Comparison of ENCODE assay signal across 11 mouse cellular contexts in genomic region chr2:102552095-102552537, GRCm38 (mm10). TPM values are rescaled to one million over a fixed set of nuclear protein-coding genes. Genes with fewer than 3 reads are reported as not detected.
DNase-seq lines count a peak whose midpoint lies in the region; ATAC-seq and TF ChIP-seq lines count a peak whose summit lies in the region.
"Had no signal": no experiment of that assay in that cellular context is flagged by ENCODE, and none has a peak within 500 bp of the region (broad histone marks: within the 10 kb centered on the region; RNA-seq: fewer than 3 reads in every experiment).

No protein-coding gene starts in this region.

- ATAC-seq in forebrain, postnatal 0 days, result peak; percentile 69
- no peak for ATAC-seq in forebrain, embryonic 12.5 days (ENCODE audit: low FRiP score)
- ATAC-seq in midbrain, embryonic 11.5 days (ENCODE audit: low FRiP score), result no peak
- no peak for ATAC-seq in midbrain, embryonic 16.5 days
- ATAC-seq in stomach, embryonic 16.5 days (ENCODE audit: insufficient read depth, low FRiP score), result peak; percentile 26; the same call in 1 of the 2 replicates
- ATAC-seq: activated CD4-positive, CD25-positive, alpha-beta regulatory T cell, adult 4 months had no signal

- H3K36me3 ChIP-seq in forebrain, postnatal 0 days (ENCODE audit: insufficient read depth), result no peaks in the 10 kb centered on the region
- no peaks in the 10 kb centered on the region for H3K36me3 ChIP-seq in forebrain, embryonic 12.5 days (replicated peaks)
- no peaks in the 10 kb centered on the region for H3K36me3 ChIP-seq in midbrain, embryonic 11.5 days (ENCODE audit: control insufficient read depth, insufficient read depth, low read length)
- no peaks in the 10 kb centered on the region for H3K36me3 ChIP-seq in midbrain, embryonic 16.5 days (ENCODE audit: control insufficient read depth, insufficient read depth, low read length)
- no peaks in the 10 kb centered on the region for H3K36me3 ChIP-seq in stomach, embryonic 16.5 days (ENCODE audit: control insufficient read depth, insufficient read depth, low read length)
- H3K36me3 ChIP-seq: midbrain, embryonic 12.5 days had no signal

- DNase-seq in forebrain, postnatal 0 days, result peak; percentile 39
- DNase-seq in midbrain, embryonic 11.5 days (ENCODE audit: low spot score, missing footprints), result peak; percentile 85
- peak; percentile 3 to 11 for DNase-seq in kidney, postnatal 36 days
- no peak for DNase-seq in spleen, postnatal 14 days (ENCODE audit: low spot score in 2 of 2)
- no peak for DNase-seq in adrenal gland, adult 2 months
- DNase-seq: spleen, adult 18-20 months had no signal

- 58% methylated on average over 5 of the region's 5 CpGs for WGBS in forebrain, postnatal 0 days
- 76% methylated on average over 5 of the region's 5 CpGs for WGBS in forebrain, embryonic 12.5 days
- 74% methylated on average over 5 of the region's 5 CpGs for WGBS in midbrain, embryonic 11.5 days
- 71% methylated on average over 5 of the region's 5 CpGs for whole genome bisulfite sequencing in midbrain, embryonic 16.5 days
- WGBS in stomach, embryonic 16.5 days, result 6% methylated on average over 5 of the region's 5 CpGs

- H3K9ac ChIP-seq in forebrain, postnatal 0 days, result no peak overlapping the region
- no peak overlapping the region for H3K9ac ChIP-seq in forebrain, embryonic 12.5 days
- no peak overlapping the region for H3K9ac ChIP-seq in midbrain, embryonic 11.5 days (ENCODE audit: low read length)
- H3K9ac ChIP-seq in midbrain, embryonic 16.5 days (ENCODE audit: low read depth, low read length), result no peak overlapping the region
- H3K9ac ChIP-seq in stomach, embryonic 16.5 days (ENCODE audit: low read length), result no peak overlapping the region
- H3K9ac ChIP-seq: midbrain, embryonic 12.5 days had no signal

- H3K4me3 ChIP-seq in forebrain, postnatal 0 days (ENCODE audit: low read depth, low read length), result no peak overlapping the region
- no peak overlapping the region for H3K4me3 ChIP-seq in forebrain, embryonic 12.5 days (replicated peaks)
- H3K4me3 ChIP-seq in midbrain, embryonic 11.5 days (ENCODE audit: low read depth, low read length), result no peak overlapping the region
- no peak overlapping the region for H3K4me3 ChIP-seq in midbrain, embryonic 16.5 days (ENCODE audit: low read depth, low read length)
- H3K4me3 ChIP-seq in stomach, embryonic 16.5 days (replicated peaks; ENCODE audit: low read length), result no peak overlapping the region
- H3K4me3 ChIP-seq: midbrain, embryonic 12.5 days had no signal

- H3K4me2 ChIP-seq in forebrain, postnatal 0 days (ENCODE audit: low read depth), result no peak overlapping the region
- H3K4me2 ChIP-seq in forebrain, embryonic 12.5 days, result no peak overlapping the region
- no peak overlapping the region for H3K4me2 ChIP-seq in midbrain, embryonic 11.5 days
- no peak overlapping the region for H3K4me2 ChIP-seq in midbrain, embryonic 16.5 days (ENCODE audit: low read length)
- peak overlapping the region; percentile 55 for H3K4me2 ChIP-seq in stomach, embryonic 16.5 days (ENCODE audit: low read depth, low read length)
- H3K4me2 ChIP-seq: midbrain, embryonic 12.5 days had no signal

- no peak overlapping the region for H3K27ac ChIP-seq in forebrain, postnatal 0 days (ENCODE audit: low read depth, low read length)
- no peak overlapping the region for H3K27ac ChIP-seq in forebrain, embryonic 12.5 days
- H3K27ac ChIP-seq in midbrain, embryonic 11.5 days (ENCODE audit: low read depth, low read length), result no peak overlapping the region
- H3K27ac ChIP-seq in midbrain, embryonic 16.5 days (ENCODE audit: low read length), result no peak overlapping the region
- peak overlapping the region; percentile 79 for H3K27ac ChIP-seq in stomach, embryonic 16.5 days (ENCODE audit: low read length)
- H3K27ac ChIP-seq: midbrain, embryonic 12.5 days had no signal

- H3K27me3 ChIP-seq in forebrain, postnatal 0 days (ENCODE audit: insufficient read depth, low read length), result no peaks in the 10 kb centered on the region; the same call in 1 of the 2 replicates
- H3K27me3 ChIP-seq in forebrain, embryonic 12.5 days, result peaks cover 16% of the 10 kb centered on the region
- no peaks in the 10 kb centered on the region for H3K27me3 ChIP-seq in midbrain, embryonic 11.5 days (ENCODE audit: control insufficient read depth, insufficient read depth, low read length)
- no peaks in the 10 kb centered on the region for H3K27me3 ChIP-seq in midbrain, embryonic 16.5 days (ENCODE audit: control insufficient read depth, insufficient read depth, low read depth, low read length)
- H3K27me3 ChIP-seq in stomach, embryonic 16.5 days (ENCODE audit: control insufficient read depth, insufficient read depth, low read length), result no peaks in the 10 kb centered on the region

- no peak for TF ChIP-seq CTCF in forebrain, postnatal 0 days (IDR thresholded peaks at IDR 0.05; ENCODE audit: low read depth)

- H3K4me1 ChIP-seq in forebrain, postnatal 0 days (ENCODE audit: insufficient read depth), result no peaks in the 10 kb centered on the region
- H3K4me1 ChIP-seq in forebrain, embryonic 12.5 days, result peaks cover 13% of the 10 kb centered on the region; the same call in 1 of the 2 replicates
- no peaks in the 10 kb centered on the region for H3K4me1 ChIP-seq in midbrain, embryonic 11.5 days (ENCODE audit: control insufficient read depth, insufficient read depth, low read length)
- H3K4me1 ChIP-seq in midbrain, embryonic 16.5 days (ENCODE audit: control insufficient read depth, insufficient read depth, low read length), result peaks cover 8% of the 10 kb centered on the region
- H3K4me1 ChIP-seq in stomach, embryonic 16.5 days (ENCODE audit: control insufficient read depth, insufficient read depth, low read length), result peaks cover 28% of the 10 kb centered on the region

- no peaks in the 10 kb centered on the region for H3K9me3 ChIP-seq in forebrain, postnatal 0 days (ENCODE audit: low read length)
- no peaks in the 10 kb centered on the region for H3K9me3 ChIP-seq in forebrain, embryonic 12.5 days
- no peaks in the 10 kb centered on the region for H3K9me3 ChIP-seq in midbrain, embryonic 11.5 days (ENCODE audit: control insufficient read depth, low read length)
- H3K9me3 ChIP-seq in midbrain, embryonic 16.5 days (replicated peaks; ENCODE audit: control insufficient read depth, low read length, poor library complexity, severe bottlenecking), result no peaks in the 10 kb centered on the region
- H3K9me3 ChIP-seq in stomach, embryonic 16.5 days (replicated peaks; ENCODE audit: control insufficient read depth, low read length), result no peaks in the 10 kb centered on the region
- H3K9me3 ChIP-seq: midbrain, embryonic 12.5 days had no signal

RNA-seq across cellular contexts. Expression of gene Pamr1, which starts 2.3 kb away (rescaled TPM):
- 4.2 and 6.5 TPM in 2 replicates for total RNA-seq in forebrain, postnatal 0 days (2014; rRNA removed)
- polyA plus RNA-seq in forebrain, postnatal 0 days (2015; fragmentation: Nextera tagmentation; extraction: Ambion mirVana), result 4.3 and 4.4 TPM in 2 replicates
- 0.96 and 2.1 TPM in 2 replicates for polyA plus RNA-seq in forebrain, embryonic 12.5 days (2016; fragmentation: Nextera tagmentation; extraction: Ambion mirVana)
- polyA plus RNA-seq in midbrain, embryonic 11.5 days (2014; fragmentation: Nextera tagmentation; extraction: Ambion mirVana), result 1.8 and 1.9 TPM in 2 replicates
- 8.4 and 9.8 TPM in 2 replicates for polyA plus RNA-seq in midbrain, embryonic 16.5 days (2015; fragmentation: Nextera tagmentation; extraction: Ambion mirVana)
- 34.5 and 35.2 TPM in 2 replicates for polyA plus RNA-seq in stomach, embryonic 16.5 days (2015; fragmentation: Nextera tagmentation; extraction: Ambion mirVana)
- total RNA-seq in adrenal gland, adult 2 months (2021), result 1 to 10 TPM; 1.3 to 2.9 TPM
- polyA plus RNA-seq in adrenal gland, adult 2 months (2012; rRNA removed), result 0.65 and 1.1 TPM in 2 replicates
- polyA plus RNA-seq: activated CD4-positive, CD25-positive, alpha-beta regulatory T cell, adult 4 months had no signal

Comparison
In these comparisons a context has a peak if more than half of its experiments do, and no peak if none do; other contexts are left out.
1. ATAC-seq: peak in forebrain, postnatal 0 days (single experiment) and stomach, embryonic 16.5 days (single experiment); none in forebrain, embryonic 12.5 days (single experiment), midbrain, embryonic 11.5 days (single experiment) and midbrain, embryonic 16.5 days (single experiment).
2. DNase-seq: peak in forebrain, postnatal 0 days (single experiment), midbrain, embryonic 11.5 days (single experiment) and kidney, postnatal 36 days (2 of 2); none in spleen, postnatal 14 days (0 of 2) and adrenal gland, adult 2 months (single experiment).